Mouse (Mus musculus) kidney, postnatal 14 days (tissue): ENCODE measurements around the gene Oxct1.

ENCODE experiments used
- DNase-seq: peaks from one replicate; pipeline ENCODE4 v3.0.0; 2022; ENCODE audit warnings: mixed read lengths

The Oxct1 gene

GRCm38 (mm10) chr15:4028960-4029359 lies 2.8 kb downstream of the Oxct1 start:
- no peak for DNase-seq

GRCm38 (mm10) chr15:4033168-4034004 lies 7.2 kb downstream of the Oxct1 start:
- no peak for DNase-seq

DNA sequence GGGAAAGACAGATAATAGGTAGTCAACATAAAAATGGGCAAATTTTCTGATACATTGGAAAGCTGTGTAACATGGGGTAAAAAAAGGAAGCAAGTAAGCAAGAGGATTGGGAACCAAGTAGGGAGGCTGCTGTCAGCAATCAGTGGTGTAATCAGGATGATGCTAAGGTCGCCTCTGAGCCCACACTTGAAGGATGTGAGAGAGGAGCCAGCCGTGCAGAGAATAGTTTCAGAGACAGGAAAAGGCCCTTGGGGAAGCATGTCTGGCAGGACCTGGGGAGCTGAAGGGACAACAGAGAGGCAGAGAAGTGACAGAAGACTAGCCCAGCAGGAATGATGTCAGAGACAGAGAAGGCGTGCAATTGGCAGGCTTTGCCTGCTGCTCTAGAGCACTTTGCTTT lies 16.2 kb downstream of the Oxct1 start:
- DNase-seq = no peak

DNA sequence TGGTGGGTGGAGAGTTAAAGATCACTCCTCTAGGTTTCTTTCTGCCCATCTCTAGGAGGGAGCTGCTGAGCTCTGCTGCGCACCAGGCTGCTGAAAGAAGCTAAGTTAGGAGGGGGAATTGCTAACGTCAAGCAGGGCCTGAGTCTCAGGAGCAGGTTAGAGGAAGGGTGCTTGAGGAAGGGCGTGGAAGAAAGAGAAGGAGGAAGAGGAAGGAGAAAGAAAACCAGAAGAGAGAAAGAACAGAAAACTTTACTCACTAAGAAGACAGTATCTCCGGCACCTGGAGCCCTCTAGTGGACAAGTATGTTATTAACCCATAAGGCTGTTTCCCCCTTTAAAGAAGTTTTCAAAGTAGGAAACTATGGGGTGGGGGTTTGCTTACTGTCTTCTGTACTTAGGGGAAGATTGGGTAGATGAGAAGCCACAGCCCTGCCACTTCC lies 16.9 kb downstream of the Oxct1 start:
- peak; percentile 32 for DNase-seq

GRCm38 (mm10) chr15:4056627-4057026 lies 30.4 kb downstream of the Oxct1 start:
- peak; percentile 49 for DNase-seq

- DNase-seq = no peak
Observed at GRCm38 (mm10) chr15:4063574-4063973, 37.4 kb downstream of the Oxct1 start.

DNA sequence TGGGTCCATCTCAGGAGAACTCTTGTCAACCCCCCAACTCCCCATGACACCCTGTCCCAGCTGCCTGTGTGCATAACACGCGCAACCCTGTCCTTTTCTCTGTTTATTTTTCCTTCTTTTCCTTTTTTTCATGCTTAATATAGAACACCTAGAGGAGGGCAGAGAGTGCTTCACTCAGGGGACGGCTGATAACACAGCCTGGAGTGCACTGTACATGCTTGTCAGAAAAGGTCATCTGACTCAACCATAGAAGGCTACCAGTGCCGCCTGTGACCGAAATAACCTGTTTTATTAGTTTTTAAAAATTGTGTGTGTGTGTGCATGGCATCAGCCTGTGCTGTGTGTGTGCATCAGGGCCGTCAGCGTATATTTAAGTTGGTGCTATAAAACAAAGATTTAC lies 37.8 kb downstream of the Oxct1 start:
- DNase-seq = no peak

DNA sequence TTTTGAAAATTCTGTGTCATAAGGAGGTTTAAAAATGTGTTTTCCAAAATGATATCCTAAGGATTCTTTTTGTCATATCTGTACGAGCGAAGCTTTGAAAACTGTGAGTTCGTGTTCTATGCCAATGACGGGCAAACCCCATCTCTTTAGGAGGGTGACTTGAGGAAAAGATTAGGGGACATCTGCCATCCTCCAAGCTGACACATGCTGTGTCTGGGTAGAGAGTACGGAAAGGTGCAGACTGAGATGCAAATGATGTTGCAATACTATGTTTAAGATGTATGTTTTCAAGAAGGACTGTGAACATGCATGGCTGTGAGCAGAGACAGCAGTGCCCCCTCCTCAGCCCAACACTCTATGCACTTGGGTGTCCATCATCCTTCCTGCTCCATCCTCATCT lies 38.5 kb downstream of the Oxct1 start:
- DNase-seq = no peak

- no peak for DNase-seq
Observed at GRCm38 (mm10) chr15:4067273-4067990, 41.2 kb downstream of the Oxct1 start.

DNA sequence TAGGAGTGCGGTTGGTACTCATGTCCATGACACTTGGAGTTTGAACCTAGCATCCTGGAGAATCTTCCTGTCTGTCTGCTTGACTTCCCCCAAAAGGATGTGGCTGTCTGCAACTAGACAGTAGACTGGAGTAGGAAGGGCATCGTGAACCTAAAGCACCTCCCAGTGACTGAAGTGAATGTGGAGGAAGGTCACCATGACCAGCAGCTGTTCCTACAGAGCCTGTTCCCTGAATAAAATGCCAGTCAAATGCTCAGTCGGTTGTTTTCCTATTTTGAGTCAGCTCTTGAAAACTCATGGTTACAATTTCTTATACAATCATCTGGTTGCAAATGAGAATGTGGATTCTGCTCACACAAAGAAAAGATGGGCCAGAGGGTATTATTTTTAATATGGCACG lies 51.8 kb downstream of the Oxct1 start:
- no peak for DNase-seq

DNA sequence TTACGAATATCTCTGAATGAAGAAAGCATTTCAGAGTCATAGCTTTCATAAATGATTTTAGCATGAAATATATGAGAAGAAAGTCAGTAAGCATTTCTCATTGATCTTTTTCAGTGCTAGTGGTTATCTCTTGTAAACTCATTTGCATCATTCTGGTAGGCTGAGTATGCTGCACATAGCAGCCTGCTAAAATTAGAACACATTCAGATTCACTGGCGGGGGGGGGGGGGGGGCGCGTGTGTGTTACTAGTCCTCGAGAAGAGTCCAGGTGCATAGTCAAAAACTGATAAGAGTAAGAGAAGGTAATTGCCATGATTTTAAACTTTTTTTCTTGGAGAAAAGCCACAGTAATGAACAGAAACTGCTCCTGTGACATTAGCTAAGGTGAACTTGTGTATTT lies 52.6 kb downstream of the Oxct1 start:
- no peak for DNase-seq

GRCm38 (mm10) chr15:4079425-4080189 lies 53.4 kb downstream of the Oxct1 start:
- no peak for DNase-seq

DNA sequence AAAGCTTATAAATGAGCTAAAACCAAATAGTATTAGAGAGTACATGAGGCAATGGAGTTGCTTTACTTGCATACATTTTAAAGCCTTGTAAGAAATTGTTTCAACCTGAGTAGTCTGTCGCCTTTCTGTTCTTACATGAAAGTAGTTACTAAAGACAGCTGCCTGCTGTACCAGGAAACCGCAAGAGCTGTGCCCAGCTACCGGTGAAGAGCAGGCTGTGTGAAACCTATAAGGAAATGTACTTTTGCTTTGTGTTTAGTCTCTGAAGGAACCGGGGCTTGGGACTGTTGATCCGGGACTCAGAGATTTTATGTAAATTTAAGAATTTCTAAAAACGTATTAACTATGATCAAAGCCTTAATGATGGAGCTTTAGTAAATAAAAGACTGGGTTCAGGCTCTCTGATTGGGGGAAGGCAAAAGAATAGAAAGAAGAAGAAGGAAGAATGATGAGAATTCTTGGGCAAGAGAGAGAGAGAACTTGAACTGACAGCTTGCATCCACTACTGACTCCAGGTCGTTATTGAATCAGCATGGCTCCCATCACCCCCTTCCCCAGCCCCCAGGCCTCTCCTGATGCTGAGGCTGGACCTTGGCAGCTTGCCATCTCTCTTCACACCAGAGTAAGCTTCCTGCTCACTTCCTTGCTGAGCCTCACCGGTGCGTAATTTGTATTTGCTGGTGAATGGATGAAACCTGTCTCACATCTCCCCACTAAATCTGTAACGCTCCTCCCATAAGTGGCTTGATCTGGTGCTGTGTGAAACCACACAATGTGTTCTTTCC lies 59.6 kb downstream of the Oxct1 start:
- peak; percentile 16 for DNase-seq

GRCm38 (mm10) chr15:4087446-4087845 lies 61.3 kb downstream of the Oxct1 start:
- DNase-seq = no peak

GRCm38 (mm10) chr15:4087914-4088313 lies 61.7 kb downstream of the Oxct1 start:
- DNase-seq = no peak

DNA sequence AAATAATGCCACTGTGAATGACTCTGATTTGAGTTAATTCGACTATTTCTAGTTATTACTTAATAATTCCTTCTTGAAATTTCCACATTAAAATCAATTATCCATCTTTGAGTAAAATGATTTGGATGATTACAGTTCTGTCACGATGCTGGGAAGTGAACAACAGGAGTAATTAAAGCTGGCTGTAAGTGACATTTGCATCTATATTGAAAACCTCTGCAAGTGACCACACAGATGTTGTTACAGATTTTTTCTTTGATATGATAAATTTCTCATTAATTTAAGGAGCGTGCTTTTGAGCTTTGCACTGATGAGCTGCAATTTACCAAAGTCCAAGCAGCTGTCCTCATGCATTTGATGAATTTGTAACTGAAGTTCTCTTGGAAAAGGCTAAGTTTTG lies 64.4 kb downstream of the Oxct1 start:
- no peak for DNase-seq

GRCm38 (mm10) chr15:4092586-4092985 lies 66.4 kb downstream of the Oxct1 start:
- no peak for DNase-seq

DNA sequence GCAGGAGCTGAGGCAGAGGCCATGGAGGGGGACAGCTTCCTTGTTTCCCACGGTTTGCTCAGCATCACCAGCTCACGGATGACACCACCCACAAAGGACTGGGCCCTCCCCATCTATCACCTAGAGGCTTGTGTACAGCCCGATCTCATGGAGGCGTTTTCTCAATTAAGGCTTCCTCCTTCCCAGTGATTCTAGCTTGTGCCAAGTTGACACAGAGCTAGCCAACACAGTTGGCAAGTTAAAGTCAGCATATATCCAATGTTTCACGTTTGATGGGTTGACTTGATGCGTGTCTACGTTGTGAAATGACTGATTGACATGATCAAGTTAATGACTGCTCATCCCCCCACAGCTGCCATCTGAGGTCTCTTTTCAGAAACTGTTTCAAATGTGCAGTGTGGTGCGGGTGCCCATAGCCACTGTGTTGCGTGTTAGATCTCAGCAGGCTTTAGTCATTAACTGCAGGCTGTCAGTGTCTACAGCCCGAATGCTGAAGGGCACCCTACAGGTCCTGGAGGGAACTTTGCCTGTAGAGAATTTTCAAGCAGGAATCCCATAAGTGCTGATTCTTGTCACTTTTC lies 74.2 kb downstream of the Oxct1 start:
- no peak for DNase-seq

- DNase-seq = no peak
Observed at GRCm38 (mm10) chr15:4101025-4101424, 74.8 kb downstream of the Oxct1 start.

GRCm38 (mm10) chr15:4104319-4104718 lies 78.1 kb downstream of the Oxct1 start:
- no peak for DNase-seq

DNA sequence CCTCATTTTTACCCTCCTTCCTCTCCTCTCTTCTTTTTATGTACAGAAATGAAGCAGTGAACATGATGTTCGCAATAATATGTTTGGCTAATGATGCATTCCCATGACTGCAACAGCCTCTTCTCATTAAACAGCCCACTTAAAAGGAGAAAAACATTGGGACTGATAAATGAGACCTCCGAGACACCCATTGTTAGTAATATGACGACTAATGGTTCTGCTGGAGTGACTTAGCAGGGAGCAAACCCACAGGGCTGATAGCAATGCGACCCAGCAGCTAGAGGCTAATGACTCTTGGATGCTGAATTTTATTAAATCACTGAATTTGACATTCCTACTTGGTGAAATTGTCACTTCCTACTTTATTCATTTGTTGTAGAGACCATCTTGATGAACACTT lies 79.3 kb downstream of the Oxct1 start:
- DNase-seq = peak; percentile 4

DNA sequence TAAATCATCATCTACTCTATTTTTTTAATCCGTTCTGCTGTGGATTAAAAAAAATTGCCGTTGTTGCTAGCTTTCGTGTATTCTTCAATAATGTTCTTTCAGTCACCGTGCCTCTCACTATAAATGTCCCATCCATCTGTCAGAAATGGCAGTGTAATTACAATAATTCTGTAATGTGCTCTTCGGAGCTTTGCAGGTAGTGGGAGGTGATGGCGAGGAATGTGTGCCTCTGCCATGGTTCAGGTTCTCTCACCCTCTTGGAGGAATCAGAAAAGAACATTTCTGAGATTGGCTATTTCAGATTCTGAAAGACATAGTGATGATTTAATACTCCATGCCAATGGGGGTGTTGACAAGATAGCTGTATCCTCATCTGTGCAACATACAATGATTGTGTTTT lies 93.8 kb downstream of the Oxct1 start:
- DNase-seq = no peak
